Mouse (Mus musculus) neural tube, embryonic 12.5 days (tissue): ENCODE results near the gene Npl. TPM values are rescaled to one million over a fixed set of nuclear protein-coding genes. Genes with fewer than 3 reads are reported as not detected.

ENCODE experiments used
- ATAC-seq: fragments of 200-750 bp; cut with Nextera tagmentation; 2 replicates; pipeline ENCODE4 v1.8.0; 2017; ENCODE audit warnings: low read depth, mild to moderate bottlenecking, moderate TSS enrichment, moderate library complexity; ENCODE audit not compliant: low FRiP score
- H3K27ac ChIP-seq: fragments of 300-500 bp; sonication (generic); 2 replicates; pipeline ENCODE4 v1.5.1; 2016
- H3K27me3 ChIP-seq: fragments of 300-500 bp; sonication (generic); replicated peaks from 2 replicates; pipeline ENCODE4 v1.6.1; 2016; ENCODE audit warnings: mild to moderate bottlenecking
- H3K36me3 ChIP-seq: fragments of 300-500 bp; sonication (generic); 2 replicates; pipeline ENCODE4 v1.6.1; 2016; ENCODE audit warnings: mild to moderate bottlenecking
- H3K4me1 ChIP-seq: fragments of 300-500 bp; sonication (generic); 2 replicates; pipeline ENCODE4 v1.6.1; 2016
- H3K4me2 ChIP-seq: fragments of 300-500 bp; sonication (generic); replicated peaks from 2 replicates; pipeline ENCODE4 v1.6.1; 2016; ENCODE audit warnings: mild to moderate bottlenecking
- H3K4me3 ChIP-seq: fragments of 300-500 bp; sonication (generic); 2 replicates; pipeline ENCODE4 v1.5.1; 2016
- H3K9ac ChIP-seq: fragments of 300-500 bp; sonication (generic); 2 replicates; pipeline ENCODE4 v1.6.1; 2016; ENCODE audit warnings: mild to moderate bottlenecking
- H3K9me3 ChIP-seq: fragments of 300-500 bp; sonication (generic); 2 replicates; pipeline ENCODE4 v1.6.1; 2016; ENCODE audit warnings: mild to moderate bottlenecking
- WGBS: fragments of 180-500 bp; shearing (Covaris S2); methylation state at CpG from one replicate; pipeline ENCODE4 v1.1.7; 2016; 5-methylcytosine and 5-hydroxymethylcytosine counted together
- polyA plus RNA-seq: library from polyadenylated mRNA; unstranded; fragments of >200 nt; fragmentation: Nextera tagmentation; extraction: Ambion mirVana; gene quantifications from 2 replicates; pipeline ENCODE4 v1.2.1, GENCODE M21; 2016

Gene Npl
- polyA plus RNA-seq, 1 experiment from 2014 or later: 16.5 TPM

GRCm38 (mm10) chr1:153564701-153565100 lies 14.9 kb upstream of the Npl start:
- WGBS: 93% methylated on average over 7 of the region's 7 CpGs
- H3K4me2 ChIP-seq: no peak overlapping the region
- no peaks in the 10 kb centered on the region for H3K9me3 ChIP-seq
- ATAC-seq: no peak
- H3K4me3 ChIP-seq: no peak overlapping the region
- no peak overlapping the region for H3K27ac ChIP-seq
- 0 out of 2 replicates have a peak, but pooled peaks cover 2% of the 10 kb centered on the region for H3K27me3 ChIP-seq
- peaks cover 5% of the 10 kb centered on the region; the same call in 1 of the 2 replicates for H3K4me1 ChIP-seq
- H3K36me3 ChIP-seq: no peaks in the 10 kb centered on the region
- H3K9ac ChIP-seq: no peak overlapping the region

GRCm38 (mm10) chr1:153563675-153564074 lies 13.8 kb upstream of the Npl start:
- H3K9me3 ChIP-seq: no peaks in the 10 kb centered on the region
- H3K4me2 ChIP-seq: no peak overlapping the region
- H3K27ac ChIP-seq: no peak overlapping the region
- peaks cover 6% of the 10 kb centered on the region; the same call in 1 of the 2 replicates for H3K4me1 ChIP-seq
- ATAC-seq: no peak
- 0 out of 2 replicates have a peak, but pooled peaks cover 2% of the 10 kb centered on the region for H3K27me3 ChIP-seq
- WGBS: 50% methylated on average over 2 of the region's 2 CpGs
- H3K9ac ChIP-seq: no peak overlapping the region
- H3K4me3 ChIP-seq: no peak overlapping the region
- H3K36me3 ChIP-seq: no peaks in the 10 kb centered on the region

DNA sequence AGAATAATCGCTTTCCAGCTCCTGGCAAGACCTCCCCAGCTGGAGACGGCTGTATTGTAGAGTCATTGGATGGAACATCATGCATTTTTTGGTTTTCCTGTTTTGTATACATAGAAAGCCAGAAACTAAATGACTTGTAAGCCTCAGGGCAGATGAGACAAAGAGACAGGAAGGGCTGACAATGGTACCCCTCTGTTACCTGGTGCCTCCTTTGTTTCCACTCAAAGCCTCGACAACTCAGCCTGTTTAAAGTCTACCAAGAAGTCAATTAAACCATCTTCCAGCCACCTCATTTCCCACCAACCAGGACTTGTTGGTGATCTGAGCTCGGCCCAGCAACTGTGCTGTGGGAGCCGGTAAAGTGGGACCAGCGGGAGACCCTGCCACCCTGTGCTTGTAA lies 11.0 kb upstream of the Npl start:
- ATAC-seq: no peak
- 48% methylated on average over 6 of the region's 6 CpGs for WGBS

DNA sequence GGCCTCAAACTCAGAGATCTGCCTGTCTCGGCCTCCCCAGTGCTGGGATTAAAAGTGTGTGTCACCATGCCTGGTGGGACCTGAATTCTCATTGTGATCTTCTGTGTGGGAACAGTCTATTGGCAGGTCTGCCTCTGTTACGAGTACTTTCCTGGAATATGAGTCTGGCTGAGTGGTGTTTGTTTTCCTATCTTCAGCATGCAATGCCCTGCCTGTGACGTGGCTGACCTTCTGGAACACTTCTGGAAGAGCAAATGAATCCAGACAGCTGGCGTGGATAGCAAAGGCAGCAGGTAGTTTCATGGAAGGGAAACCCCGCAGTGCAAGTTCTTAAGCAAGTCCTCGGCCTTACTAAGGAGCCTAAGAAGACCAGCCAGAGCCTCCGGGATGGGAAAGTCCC lies 9.9 kb upstream of the Npl start:
- H3K9me3 ChIP-seq: no peaks in the 10 kb centered on the region
- no peak overlapping the region for H3K4me2 ChIP-seq
- no peaks in the 10 kb centered on the region for H3K36me3 ChIP-seq
- H3K4me3 ChIP-seq: no peak overlapping the region
- H3K27ac ChIP-seq: no peak overlapping the region
- H3K27me3 ChIP-seq: 0 out of 2 replicates have a peak, but pooled peaks cover 2% of the 10 kb centered on the region
- ATAC-seq: no peak
- no peak overlapping the region for H3K9ac ChIP-seq
- peaks cover 6% of the 10 kb centered on the region; the same call in 1 of the 2 replicates for H3K4me1 ChIP-seq
- 66% methylated on average over 7 of the region's 7 CpGs for WGBS

More for the DNA sequence above, 11.0 kb upstream of the Npl start:
- H3K9me3 ChIP-seq: no peaks in the 10 kb centered on the region
- no peak overlapping the region for H3K9ac ChIP-seq
- H3K4me3 ChIP-seq: no peak overlapping the region
- H3K4me1 ChIP-seq: peaks cover 6% of the 10 kb centered on the region; the same call in 1 of the 2 replicates
- no peak overlapping the region for H3K27ac ChIP-seq
- H3K36me3 ChIP-seq: no peaks in the 10 kb centered on the region
- no peak overlapping the region for H3K4me2 ChIP-seq
- H3K27me3 ChIP-seq: 0 out of 2 replicates have a peak, but pooled peaks cover 2% of the 10 kb centered on the region

DNA sequence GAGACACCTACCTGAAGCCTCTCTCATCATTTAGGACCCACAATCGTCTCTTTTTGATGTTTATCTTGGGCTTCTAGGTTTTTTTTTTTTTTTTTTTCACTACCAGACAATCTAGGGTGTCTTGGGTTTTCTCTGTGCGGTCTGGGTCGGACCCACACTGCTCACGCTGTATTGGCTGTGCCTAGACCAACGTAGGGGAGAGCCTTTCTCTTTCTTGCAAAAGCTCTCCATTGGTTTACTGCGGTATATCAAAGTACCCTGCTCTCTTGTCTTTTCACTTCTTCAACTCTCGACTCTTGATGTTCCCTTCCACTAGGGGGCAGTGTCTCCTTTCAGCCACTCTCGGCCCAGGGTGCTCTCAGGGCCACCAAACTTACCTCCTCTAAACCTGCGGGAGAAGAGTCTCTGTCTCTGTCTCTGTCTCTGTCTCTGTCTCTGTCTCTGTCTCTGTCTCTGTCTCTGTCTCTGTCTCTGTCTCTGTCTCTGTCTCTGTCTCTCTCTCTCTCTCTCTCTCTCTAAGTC lies 9.3 kb upstream of the Npl start:
- Histone ChIP-seq H3K9ac (no peak overlapping the region), H3K4me1 (peaks cover 6% of the 10 kb centered on the region; the same call in 1 of the 2 replicates), H3K27me3 (0 out of 2 replicates have a peak, but pooled peaks cover 2% of the 10 kb centered on the region), H3K4me2 (no peak overlapping the region), H3K9me3 (no peaks in the 10 kb centered on the region), H3K36me3 (no peaks in the 10 kb centered on the region), H3K4me3 (no peak overlapping the region), H3K27ac (no peak overlapping the region)
- 17% methylated on average over 9 of the region's 9 CpGs for WGBS
- 0 out of 2 replicates have a peak, but pooled peaks have one; percentile 48 for ATAC-seq

- H3K4me2 ChIP-seq: no peak overlapping the region
- H3K9ac ChIP-seq: no peak overlapping the region
- H3K4me3 ChIP-seq: no peak overlapping the region
- WGBS: 5% methylated on average over 2 of the region's 2 CpGs
- H3K4me1 ChIP-seq: peaks cover 6% of the 10 kb centered on the region; the same call in 1 of the 2 replicates
- no peak overlapping the region for H3K27ac ChIP-seq
- no peaks in the 10 kb centered on the region for H3K9me3 ChIP-seq
- H3K36me3 ChIP-seq: no peaks in the 10 kb centered on the region
- 0 out of 2 replicates have a peak, but pooled peaks cover 2% of the 10 kb centered on the region for H3K27me3 ChIP-seq
- peak; percentile 55 for ATAC-seq
Measured at GRCm38 (mm10) chr1:153556896-153557295, 7.1 kb upstream of the Npl start.

DNA sequence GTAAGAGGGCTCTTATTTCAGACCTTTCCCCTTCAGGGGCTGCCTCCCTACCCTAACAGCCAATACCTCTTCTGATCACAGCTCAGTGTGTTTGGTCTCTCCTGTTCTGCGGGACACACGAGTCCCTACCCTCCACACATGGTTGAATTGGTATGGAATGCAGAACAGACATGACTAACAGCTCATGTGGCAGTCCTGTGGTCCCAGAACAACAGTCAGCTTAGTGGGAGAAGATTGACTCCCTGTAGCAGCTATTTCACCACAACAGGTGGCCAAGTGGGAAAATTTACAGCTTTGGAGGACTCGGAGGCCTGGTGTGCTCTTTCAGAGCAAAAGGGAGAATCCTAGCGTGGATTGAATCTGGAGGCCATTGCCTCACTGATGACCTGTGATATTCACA lies 6.4 kb upstream of the Npl start:
- Histone ChIP-seq H3K4me1 (peaks cover 6% of the 10 kb centered on the region; the same call in 1 of the 2 replicates), H3K36me3 (no peaks in the 10 kb centered on the region), H3K4me3 (no peak overlapping the region), H3K27me3 (0 out of 2 replicates have a peak, but pooled peaks cover 2% of the 10 kb centered on the region), H3K27ac (no peak overlapping the region), H3K9ac (no peak overlapping the region), H3K4me2 (no peak overlapping the region), H3K9me3 (no peaks in the 10 kb centered on the region)
- no peak for ATAC-seq
- WGBS: 56% methylated on average over 4 of the region's 4 CpGs

GRCm38 (mm10) chr1:153550814-153551213 lies 969 bp upstream of the Npl start:
- no peaks in the 10 kb centered on the region for H3K36me3 ChIP-seq
- H3K4me1 ChIP-seq: no peaks in the 10 kb centered on the region
- no peak overlapping the region for H3K4me2 ChIP-seq
- 23% methylated on average over 3 of the region's 3 CpGs for WGBS
- H3K9ac ChIP-seq: no peak overlapping the region
- no peak for ATAC-seq
- no peaks in the 10 kb centered on the region for H3K9me3 ChIP-seq
- no peak overlapping the region for H3K27ac ChIP-seq
- no peak overlapping the region for H3K4me3 ChIP-seq
- H3K27me3 ChIP-seq: no peaks in the 10 kb centered on the region

DNA sequence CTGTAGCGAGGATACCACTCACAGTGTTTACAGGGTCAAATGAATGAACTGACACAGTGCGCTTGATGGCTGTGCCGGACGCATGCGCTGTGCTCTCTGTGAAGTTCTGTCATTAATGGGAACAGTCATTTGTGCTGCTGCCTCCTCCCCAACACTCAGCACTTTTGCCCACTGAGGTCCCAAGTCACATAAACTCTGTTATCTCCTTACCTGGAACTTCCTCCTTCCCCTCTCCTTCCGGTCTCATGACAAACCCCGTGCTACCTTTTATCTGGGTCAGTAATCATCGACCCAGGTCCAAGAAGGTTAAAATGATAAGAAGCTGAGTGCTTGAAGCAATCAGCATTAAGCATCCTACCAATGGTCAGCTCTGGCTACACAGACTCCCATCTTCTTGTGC lies 2.3 kb downstream of the Npl start:
- no peak for ATAC-seq
- no peak overlapping the region for H3K4me3 ChIP-seq
- no peaks in the 10 kb centered on the region for H3K4me1 ChIP-seq
- 90% methylated on average over 8 of the region's 8 CpGs for WGBS
- H3K9me3 ChIP-seq: no peaks in the 10 kb centered on the region
- no peak overlapping the region for H3K4me2 ChIP-seq
- no peak overlapping the region for H3K9ac ChIP-seq
- no peaks in the 10 kb centered on the region for H3K27me3 ChIP-seq
- no peaks in the 10 kb centered on the region for H3K36me3 ChIP-seq
- H3K27ac ChIP-seq: no peak overlapping the region

DNA sequence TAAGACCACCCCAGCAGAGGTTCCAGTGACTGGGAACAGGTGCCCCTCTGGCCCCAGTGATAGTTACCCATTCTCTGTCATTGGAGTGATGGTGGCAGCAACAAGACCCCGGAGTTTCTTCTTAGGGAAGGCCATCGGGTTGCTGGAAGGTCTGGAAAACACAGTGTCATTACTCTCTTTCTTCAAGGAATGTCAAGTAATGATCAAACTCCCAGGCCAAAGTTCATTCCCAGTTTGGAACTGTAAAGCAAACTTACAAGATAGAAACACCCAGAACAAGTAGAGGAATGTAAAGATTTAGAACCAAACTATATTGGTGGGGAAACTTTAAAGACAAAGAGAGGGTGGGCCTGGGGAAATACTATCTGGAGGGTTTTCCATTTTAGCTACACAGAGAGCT lies 4.6 kb downstream of the Npl start:
- H3K9me3 ChIP-seq: no peaks in the 10 kb centered on the region
- H3K4me2 ChIP-seq: no peak overlapping the region
- no peak for ATAC-seq
- no peak overlapping the region for H3K9ac ChIP-seq
- H3K27ac ChIP-seq: no peak overlapping the region
- WGBS: 78% methylated on average over 2 of the region's 2 CpGs
- no peaks in the 10 kb centered on the region for H3K27me3 ChIP-seq
- H3K4me3 ChIP-seq: no peak overlapping the region
- peaks cover 7% of the 10 kb centered on the region; the same call in 1 of the 2 replicates for H3K4me1 ChIP-seq
- no peaks in the 10 kb centered on the region for H3K36me3 ChIP-seq

DNA sequence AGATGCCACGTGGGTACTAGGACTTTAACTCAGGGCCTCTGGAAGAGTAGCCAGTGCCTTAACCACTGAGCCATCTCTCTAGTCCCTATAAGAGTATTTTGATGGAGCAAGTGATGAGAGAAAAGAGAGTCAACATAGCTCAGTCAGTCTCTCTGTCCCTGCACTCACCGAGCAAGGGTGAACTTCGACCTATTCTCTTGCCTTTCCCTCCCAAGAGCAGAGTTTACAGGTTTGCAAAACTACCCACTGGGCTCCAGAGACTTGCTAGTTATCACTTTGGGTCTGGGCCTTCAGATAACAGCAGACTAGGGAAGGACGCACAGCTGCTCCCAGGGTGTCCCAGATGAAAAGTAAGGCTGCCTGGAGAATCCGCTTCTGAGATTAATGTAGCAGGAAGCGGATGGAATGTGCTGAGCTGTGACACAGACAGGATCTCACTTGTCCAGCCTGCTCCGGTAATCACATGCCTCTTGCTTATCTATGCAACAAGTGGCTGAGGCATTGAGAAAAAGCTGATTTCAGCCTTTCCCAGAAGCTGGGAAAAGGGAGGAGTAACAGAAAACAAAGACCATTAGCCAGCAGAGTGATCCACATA lies 7.0 kb downstream of the Npl start:
- no peaks in the 10 kb centered on the region for H3K36me3 ChIP-seq
- ATAC-seq: no peak
- no peak overlapping the region for H3K4me2 ChIP-seq
- H3K27ac ChIP-seq: no peak overlapping the region
- no peaks in the 10 kb centered on the region for H3K27me3 ChIP-seq
- H3K4me3 ChIP-seq: no peak overlapping the region
- peaks cover 11% of the 10 kb centered on the region; the same call in 1 of the 2 replicates for H3K4me1 ChIP-seq
- no peaks in the 10 kb centered on the region for H3K9me3 ChIP-seq
- 67% methylated on average over 7 of the region's 7 CpGs for WGBS
- no peak overlapping the region for H3K9ac ChIP-seq

- Histone ChIP-seq H3K27ac (no peak overlapping the region; the same call in 1 of the 2 replicates), H3K4me2 (no peak overlapping the region), H3K9me3 (no peaks in the 10 kb centered on the region), H3K4me3 (no peak overlapping the region), H3K9ac (no peak overlapping the region), H3K4me1 (peaks cover 13% of the 10 kb centered on the region; the same call in 1 of the 2 replicates), H3K27me3 (no peaks in the 10 kb centered on the region), H3K36me3 (no peaks in the 10 kb centered on the region)
- ATAC-seq: peak; percentile 45; the same call in 1 of the 2 replicates
- whole genome bisulfite sequencing: 71% methylated on average over 3 of the region's 3 CpGs
Measured at GRCm38 (mm10) chr1:153540753-153541152, 9.1 kb downstream of the Npl start.
